Mouse (Mus musculus) megakaryocyte, embryonic 14.5 days (primary cell): ENCODE measurements around the gene Smyd1.

Source experiments
- FLI1 ChIP-seq: IDR thresholded peaks from 2 replicates; pipeline ENCODE4 v1.6.1; 2012; ENCODE audit warnings: low read length, inconsistent platforms, mixed read lengths
- GATA1 ChIP-seq: IDR thresholded peaks from 3 replicates; pipeline ENCODE4 v1.6.1; 2012; ENCODE audit warnings: mixed read lengths, low read length, inconsistent platforms, borderline replicate concordance

DNA sequence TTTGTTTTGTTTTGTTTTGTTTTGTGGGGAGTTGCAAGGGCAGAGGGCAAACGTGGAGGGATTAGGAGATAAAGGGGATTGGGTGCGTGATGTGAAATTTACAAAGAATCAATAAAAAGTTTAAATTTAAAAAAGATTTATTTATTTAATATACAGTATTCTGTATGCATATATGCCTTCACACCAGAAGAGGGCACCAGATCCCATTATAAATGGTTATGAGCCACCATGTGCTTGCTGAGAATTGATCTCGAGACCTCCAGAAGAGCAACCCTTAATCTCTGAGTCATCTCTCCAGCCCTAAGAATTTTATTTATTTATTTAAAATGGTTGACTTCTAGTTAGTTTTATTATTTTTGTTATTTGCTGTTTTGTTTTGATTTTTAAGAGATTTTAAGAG lies 78.8 kb downstream of the Smyd1 start:
- TF ChIP-seq GATA1: no peak
- no peak for TF ChIP-seq FLI1
